Mouse (Mus musculus) spleen, postnatal 0 days (tissue): ENCODE results near the gene Vamp9. TPM values are rescaled to one million over a fixed set of nuclear protein-coding genes. Genes with fewer than 3 reads are reported as not detected.

Experiments
- polyA plus RNA-seq: library from polyadenylated mRNA; unstranded; fragments of >200 nt; fragmentation: Nextera tagmentation; extraction: Ambion mirVana; gene quantifications from 2 replicates; pipeline ENCODE4 v1.2.1, GENCODE M21; 2015

Vamp9 gene
- polyA plus RNA-seq = not detected in 2 replicates

DNA sequence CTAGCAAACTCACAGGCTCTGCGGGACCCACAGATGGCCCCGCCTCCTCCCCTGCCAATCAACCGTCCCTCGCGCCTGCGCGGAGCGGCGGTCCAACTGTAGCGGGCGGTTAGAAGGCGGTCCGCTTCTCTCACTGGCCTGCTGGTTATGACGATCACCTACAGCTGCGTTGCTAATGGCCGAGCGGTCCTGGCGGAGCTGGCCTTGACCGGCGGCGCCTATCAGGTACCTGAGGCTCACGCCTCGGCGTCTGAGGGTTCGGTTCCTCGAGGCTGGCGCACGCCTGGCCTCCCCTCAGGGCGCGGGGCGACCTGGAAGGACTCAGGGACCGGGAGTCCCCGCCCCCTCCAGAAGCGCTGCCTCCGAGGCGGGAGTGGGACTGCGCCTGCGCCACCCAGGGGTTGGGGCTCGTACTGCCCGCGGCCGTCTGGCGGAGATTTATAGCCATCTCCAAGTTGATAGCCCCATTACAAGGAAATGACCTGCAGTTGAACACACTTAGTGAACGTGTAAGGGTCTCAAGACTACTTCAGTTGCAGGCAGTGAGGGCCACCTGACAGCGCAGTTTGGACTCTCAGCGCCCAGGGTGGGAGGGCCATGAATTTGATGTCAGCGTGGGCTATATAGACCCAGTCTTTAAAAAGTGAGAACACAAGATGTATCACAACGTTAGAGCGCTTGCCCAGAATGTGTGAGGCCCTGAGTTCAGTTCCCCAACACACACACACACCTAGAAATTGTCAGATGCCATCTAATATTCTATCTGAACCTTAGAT is at the start of gene Vamp9:
Gene Vamp9 (plus strand): TSS at position 74 of the 776 bp plus-strand sequence.

DNA sequence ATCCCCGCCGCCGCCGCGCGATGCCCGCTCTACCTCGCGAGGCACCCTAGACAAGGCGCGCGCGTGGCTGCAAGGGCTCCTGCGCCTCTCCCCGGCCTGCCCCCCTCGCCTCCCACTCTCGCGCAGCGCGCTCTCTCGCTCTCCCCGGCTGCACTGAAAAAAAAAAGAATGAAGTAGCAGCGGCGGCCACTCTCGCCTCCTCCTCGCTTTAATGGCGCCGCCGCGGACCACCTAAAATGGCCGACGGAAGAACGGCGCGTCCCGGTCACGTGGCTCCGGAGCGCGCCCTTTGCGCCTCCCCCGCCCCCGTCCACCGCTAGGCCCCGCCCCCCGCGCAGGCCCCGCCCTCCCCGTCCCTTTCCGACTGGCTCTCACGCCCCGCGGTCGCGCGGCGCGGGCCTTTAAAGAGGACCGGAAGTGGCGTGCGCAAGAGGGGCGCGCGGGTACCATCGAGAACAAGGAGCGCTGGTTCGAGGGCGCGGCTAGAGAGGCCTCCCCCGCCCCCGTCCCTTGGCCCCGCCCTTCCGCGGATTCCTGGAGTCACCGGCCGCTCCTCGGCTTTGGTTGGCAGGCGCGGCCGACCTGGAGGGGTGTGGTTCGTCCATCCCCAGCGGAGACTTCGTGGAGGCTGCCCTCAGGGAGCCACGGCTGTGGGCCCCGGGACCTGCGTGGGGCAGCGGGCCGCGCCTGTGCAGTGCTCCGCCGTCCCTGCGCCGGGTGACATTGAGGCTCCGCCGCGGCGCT is 72.8 kb downstream of the Vamp9 start, which contains the start of the genes Hnrnpd and 4930524J08Rik:
Gene Hnrnpd (minus strand): TSS at position 240 of the 744 bp plus-strand sequence.
Gene 4930524J08Rik (plus strand): TSS at position 363 of the 744 bp plus-strand sequence.

Other genes with a start within 250 kb of the Vamp9 start
- gene Rasgef1b, start 177.2 kb upstream of the Vamp9 start, polyA plus RNA-seq = 2.5 and 3.5 TPM in 2 replicates
- gene Hnrnpd, start 72.7 kb downstream of the Vamp9 start, polyA plus RNA-seq = 93.0 and 99.0 TPM in 2 replicates
- 1.8 and 2.6 TPM in 2 replicates for gene 4930524J08Rik, start 72.8 kb downstream of the Vamp9 start, polyA plus RNA-seq
- 70.3 and 77.4 TPM in 2 replicates for gene Hnrnpdl, start 133.4 kb downstream of the Vamp9 start, polyA plus RNA-seq
- 17.1 and 19.1 TPM in 2 replicates for gene Enoph1, start 133.7 kb downstream of the Vamp9 start, polyA plus RNA-seq